Mouse (Mus musculus) E14TG2a.4 (cell line): Measurements from ENCODE around the gene Unc5b.

Experiments
- CTCF ChIP-seq: conservative IDR thresholded peaks from 2 replicates; pipeline ENCODE4 v1.5.1; 2014; ENCODE audit warnings: low read length
- NANOG ChIP-seq: IDR thresholded peaks from 2 replicates; pipeline ENCODE4 v1.6.1; 2014; ENCODE audit warnings: borderline replicate concordance, low read length, mixed read lengths
- POU5F1 ChIP-seq: IDR thresholded peaks from 2 replicates; pipeline ENCODE4 v1.6.1; 2014; ENCODE audit warnings: low read length, borderline replicate concordance

- no peak for TF ChIP-seq CTCF
- TF ChIP-seq NANOG = no peak
- TF ChIP-seq POU5F1 = no peak
Observed at GRCm38 (mm10) chr10:60796028-60796427, 35.4 kb downstream of the Unc5b start.
